Mouse (Mus musculus): ENCODE data around the gene H1fnt. TPM values are rescaled to one million over a fixed set of nuclear protein-coding genes. Genes with fewer than 3 reads are reported as not detected.

Gene H1fnt
- polyA plus RNA-seq (2012), result not detected in 2 replicates

DNA sequence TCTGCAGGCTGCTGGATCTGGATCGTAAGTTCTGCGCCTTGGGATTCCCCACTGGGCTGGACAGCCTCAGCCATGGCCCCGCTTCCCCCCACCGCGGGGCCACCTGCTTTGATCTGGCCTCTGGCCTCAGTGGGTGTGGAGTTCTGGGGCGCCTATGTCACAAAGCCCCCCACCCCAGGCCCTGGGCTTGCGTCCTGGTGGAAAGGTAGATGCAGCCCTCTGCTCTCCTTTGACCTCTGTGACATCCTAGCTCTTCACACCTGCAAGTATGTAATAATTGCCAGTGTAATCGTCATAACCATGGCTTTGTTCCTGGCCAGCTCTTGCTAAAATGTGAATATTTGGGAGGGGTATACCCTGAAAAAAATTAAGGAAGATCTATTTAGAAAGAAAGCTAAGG is at the start of gene H1fnt:
H1fnt (minus strand) TSS at position 101 of the 400 bp plus-strand sequence.

GRCm38 (mm10) chr15:98295628-98296551 is 38.8 kb upstream of the H1fnt start, which contains the start of gene Zfp641:
TSS of gene Zfp641 (minus strand) at chr15:98296161.

DNA sequence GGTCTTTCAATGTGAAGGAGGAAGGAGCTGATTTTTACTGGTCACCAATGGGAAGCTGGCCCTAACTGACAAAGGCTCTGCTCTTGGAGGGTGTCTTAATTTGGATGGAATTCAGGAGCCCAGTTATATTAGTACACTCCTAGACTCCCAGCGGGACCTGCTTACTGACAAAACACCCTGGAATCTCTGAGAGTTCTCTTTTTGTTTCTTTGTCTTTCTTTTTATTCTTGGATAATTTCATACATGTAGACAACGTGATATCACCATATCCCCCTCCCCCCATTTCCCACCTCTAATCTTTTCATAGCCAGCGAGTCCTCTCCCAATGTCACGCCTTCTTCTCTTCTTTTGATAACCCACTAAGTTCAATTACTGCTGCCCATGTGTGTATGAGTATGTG is 22.7 kb downstream of the H1fnt start, which contains the start of gene Olfr286:
Olfr286 (minus strand) TSS at position 101 of the 400 bp plus-strand sequence.

GRCm38 (mm10) chr15:98220877-98221276 is 36.2 kb downstream of the H1fnt start, which contains the start of the genes Gm44579 and Olfr287:
TSS of gene Gm44579 (minus strand) at chr15:98220977.
TSS of gene Olfr287 (minus strand) at chr15:98221056.

Other genes with a start within 250 kb of the H1fnt start
- 12.6 and 16.5 TPM in 2 replicates for gene Pfkm, start 164.7 kb downstream of the H1fnt start, polyA plus RNA-seq (2012)
- gene Senp1, start 163.5 kb downstream of the H1fnt start, polyA plus RNA-seq (2012), result 17.7 and 20.7 TPM in 2 replicates
- gene Asb8, start 91.7 kb downstream of the H1fnt start, polyA plus RNA-seq (2012), result 3.8 TPM in 2 replicates
- gene Ccdc184, start 90.1 kb downstream of the H1fnt start, polyA plus RNA-seq (2012), result 0.20 and 0.43 TPM in 2 replicates
- not detected in 2 replicates for gene Olfr288, start 61.8 kb downstream of the H1fnt start, polyA plus RNA-seq (2012)
- gene Gm44579, start 36.3 kb downstream of the H1fnt start, polyA plus RNA-seq (2012), result not detected in 2 replicates
- gene Olfr287, start 36.2 kb downstream of the H1fnt start, polyA plus RNA-seq (2012), result not detected in 2 replicates
- not detected in 2 replicates for gene Olfr286, start 22.8 kb downstream of the H1fnt start, polyA plus RNA-seq (2012)
- gene Zfp641, start 38.9 kb upstream of the H1fnt start, polyA plus RNA-seq (2012), result not detected in 2 replicates
- gene Olfr285, start 60.1 kb upstream of the H1fnt start, polyA plus RNA-seq (2012), result not detected in 2 replicates
- gene Olfr284, start 83.7 kb upstream of the H1fnt start, polyA plus RNA-seq (2012), result not detected in 2 replicates
- gene Olfr283, start 123.7 kb upstream of the H1fnt start, polyA plus RNA-seq (2012), result not detected in 2 replicates
- not detected in 2 replicates for gene Olfr282, start 173.9 kb upstream of the H1fnt start, polyA plus RNA-seq (2012)
- not detected in 2 replicates for gene Olfr281, start 195.3 kb upstream of the H1fnt start, polyA plus RNA-seq (2012)
- not detected in 2 replicates for gene OR5BS1P, start 212.6 kb upstream of the H1fnt start, polyA plus RNA-seq (2012)
- gene Lalba, start 225.4 kb upstream of the H1fnt start, polyA plus RNA-seq (2012), result not detected in 2 replicates
- gene Olfr279, start 235.1 kb upstream of the H1fnt start, polyA plus RNA-seq (2012), result 0.01 TPM in 1 of 2 replicates, not detected in the other

Measured in megakaryocyte-erythroid progenitor cell, adult 5 weeks (primary cell).